Mouse (Mus musculus) inflammation-experienced regulatory T-cells, adult 6 months (primary cell): ENCODE results near the gene Klre1. TPM values are rescaled to one million over a fixed set of nuclear protein-coding genes. Genes with fewer than 3 reads are reported as not detected.
A peak's percentile ranks its signal among the peaks of the same experiment; 100 is the strongest.
"Not testable (repeated sequence)": the region's sequence is repeated elsewhere in the genome, so short reads cannot be mapped to it uniquely, and the experiment has no call there.

Experiments used
- ATAC-seq: one replicate; pipeline ENCODE4 v1.8.0; 2017
- polyA plus RNA-seq, 3 experiments: library from polyadenylated mRNA; unstranded; fragments of 100-300 nt; shearing (Covaris generic); gene quantifications; one replicate each; pipeline ENCODE4 v1.2.1; 2017

The Klre1 gene
- polyA plus RNA-seq, 3 experiments from 2014 or later: 0.23 TPM; not detected in 2

- no peak for ATAC-seq
These were observed 5.3 kb downstream of the Klre1 start for GRCm38 (mm10) chr6:129583014-129583413.

GRCm38 (mm10) chr6:129591508-129591907 lies 13.8 kb downstream of the Klre1 start, which contains the start of gene Klrd1:
Klrd1 (plus strand) TSS chr6:129591782.
- ATAC-seq: no peak

DNA sequence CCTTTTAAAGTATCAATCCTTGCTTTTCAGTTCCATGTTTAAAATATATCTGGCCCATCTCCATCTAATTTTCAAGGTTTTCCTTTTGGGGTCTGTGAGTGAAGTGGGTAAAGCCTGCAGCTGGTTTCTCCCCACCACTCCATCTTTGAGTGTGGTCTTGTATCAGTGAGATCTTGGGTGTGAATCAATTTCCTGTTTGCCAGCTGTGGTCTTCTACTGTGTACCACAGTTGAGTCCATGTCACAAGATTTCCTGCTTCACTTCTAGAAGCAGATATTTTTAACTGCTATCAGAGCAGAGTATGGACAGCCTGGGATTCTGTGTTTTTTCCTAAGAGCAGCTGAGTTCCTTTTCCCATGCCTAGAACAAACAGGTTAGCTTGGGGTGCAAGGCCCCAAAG lies 30.7 kb downstream of the Klre1 start:
- peak; percentile 54 for ATAC-seq

DNA sequence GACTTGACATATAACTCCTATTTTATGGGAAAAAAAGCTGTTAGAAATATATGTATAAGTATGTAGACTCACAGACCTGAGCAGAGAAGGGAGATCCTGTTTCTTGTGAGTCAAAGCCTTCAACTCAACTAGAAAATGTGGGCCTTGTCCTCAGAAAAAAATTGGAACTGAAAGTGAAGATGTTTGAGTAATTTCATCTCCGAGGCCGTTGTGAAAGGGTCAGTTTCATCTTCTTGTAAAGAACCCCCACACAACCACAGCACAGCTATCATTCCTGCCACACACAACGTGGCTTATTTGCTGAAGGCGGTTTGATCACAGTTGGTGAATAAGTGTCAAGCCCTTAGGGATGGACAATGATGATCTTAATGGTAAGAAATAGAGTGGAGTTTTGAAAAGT lies 46.0 kb downstream of the Klre1 start, which contains the start of gene Klrk1:
Klrk1 (minus strand) TSS at position 130 of the 400 bp plus-strand sequence.
- no peak for ATAC-seq

- ATAC-seq: not testable (repeated sequence)
These were observed 53.3 kb downstream of the Klre1 start for GRCm38 (mm10) chr6:129631046-129631445.

Other genes with a start within 250 kb of the Klre1 start
- not detected for gene 4922502D21Rik, start 246.1 kb upstream of the Klre1 start, polyA plus RNA-seq
- 1 to 10 TPM in 1 of 3 experiments, not detected in 2; 2.0 TPM for gene Clec12a, start 235.2 kb upstream of the Klre1 start, polyA plus RNA-seq
- gene Clec12b, start 192.0 kb upstream of the Klre1 start, polyA plus RNA-seq: not detected
- gene Clec1b, start 180.6 kb upstream of the Klre1 start, polyA plus RNA-seq: under 1 TPM in 1 of 3 experiments, not detected in 2; 0.26 TPM
- gene Clec9a, start 169.0 kb upstream of the Klre1 start, polyA plus RNA-seq: not detected
- gene Clec1a, start 125.9 kb upstream of the Klre1 start, polyA plus RNA-seq: not detected
- gene Olr1, start 70.7 kb upstream of the Klre1 start, polyA plus RNA-seq: under 1 TPM in 1 of 3 experiments, not detected in 2; 0.25 TPM
- not detected for gene Tmem52b, start 65.3 kb upstream of the Klre1 start, polyA plus RNA-seq
- 10 to 100 TPM in 1 of 3 experiments, 1 to 10 TPM in 2; 8.0 to 10.5 (median 8.1) TPM for gene Gabarapl1, start 44.7 kb upstream of the Klre1 start, polyA plus RNA-seq
- gene Klrd1, start 13.9 kb downstream of the Klre1 start, polyA plus RNA-seq: 1 to 10 TPM in 1 of 3 experiments, under 1 TPM in 1, not detected in 1; 0.66 to 7.8 TPM
- gene Klrk1, start 46.0 kb downstream of the Klre1 start, polyA plus RNA-seq: 1 to 10 TPM in 1 of 3 experiments, under 1 TPM in 1, not detected in 1; 0.71 to 3.1 TPM
- gene Klrc3, start 65.4 kb downstream of the Klre1 start, polyA plus RNA-seq: not detected
- under 1 TPM in 1 of 3 experiments, not detected in 2; 0.39 TPM for gene Klrc2, start 82.8 kb downstream of the Klre1 start, polyA plus RNA-seq
- 1 to 10 TPM in 1 of 3 experiments, not detected in 2; 4.8 TPM for gene Klrc1, start 101.1 kb downstream of the Klre1 start, polyA plus RNA-seq
- under 1 TPM in 1 of 3 experiments, not detected in 2; 0.73 TPM for gene Klri1, start 139.2 kb downstream of the Klre1 start, polyA plus RNA-seq
- gene Klri2, start 162.6 kb downstream of the Klre1 start, polyA plus RNA-seq: not detected
- not detected for gene Gm156, start 206.4 kb downstream of the Klre1 start, polyA plus RNA-seq